Mouse (Mus musculus) gastrocnemius, postnatal 4 days (tissue): ENCODE data around the gene Rnf11. TPM values are rescaled to one million over a fixed set of nuclear protein-coding genes. Genes with fewer than 3 reads are reported as not detected.
A peak's percentile ranks its signal among the peaks of the same experiment; 100 is the strongest.

Source experiments
- DNase-seq, 2 experiments: peaks; one replicate each; pipeline ENCODE4 v3.0.0; 2021 to 2022; ENCODE audit warnings: low spot score in 2 of 2, mixed read lengths in 2 of 2
- long read RNA-seq, 2 experiments: library from polyadenylated mRNA; stranded (forward); transcript quantifications; one replicate each; pipeline ENCODE4 v2.0.0; 2021
- total RNA-seq, 2 experiments: library from RNA; stranded (reverse); gene quantifications; 2 replicates each; pipeline ENCODE4 v1.2.3; 2021

Gene Rnf11
- 10 to 100 TPM; 85.1 to 88.7 TPM for total RNA-seq
- long read RNA-seq, experiment 1, full-length matches to known transcripts, result 146 of 152 reads
- long read RNA-seq, experiment 1, partial matches to known transcripts, result 0 of 152 reads
- long read RNA-seq, experiment 1, other reads (novel, unspliced or antisense), result 6 of 152 reads
- long read RNA-seq, experiment 2, full-length matches to known transcripts, result 149 of 153 reads
- long read RNA-seq, experiment 2, partial matches to known transcripts, result 0 of 153 reads
- long read RNA-seq, experiment 2, other reads (novel, unspliced or antisense), result 4 of 153 reads

DNA sequence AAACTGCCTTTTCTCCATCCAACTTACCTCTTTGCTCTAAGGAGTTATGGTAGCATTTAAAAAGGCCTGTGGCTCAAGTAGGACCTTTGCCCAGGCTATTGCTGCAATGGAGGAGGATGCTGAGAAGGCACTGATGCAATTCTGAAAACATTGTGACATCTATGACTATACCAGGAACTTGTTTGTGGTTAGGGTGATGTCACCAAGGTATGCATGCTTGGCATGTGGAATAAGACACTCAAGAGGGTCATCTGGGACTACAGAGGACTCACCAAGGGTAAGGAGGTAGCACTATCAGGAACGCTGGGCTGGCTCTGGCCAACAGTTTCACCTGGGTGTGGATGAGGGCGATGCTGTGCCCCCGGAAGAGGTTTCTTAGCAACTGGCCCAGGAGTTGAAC lies at the start of gene Rnf11:
Gene Rnf11, minus strand, starts transcription at position 108 of the 400 bp plus-strand sequence.
- DNase-seq, result no peak

DNA sequence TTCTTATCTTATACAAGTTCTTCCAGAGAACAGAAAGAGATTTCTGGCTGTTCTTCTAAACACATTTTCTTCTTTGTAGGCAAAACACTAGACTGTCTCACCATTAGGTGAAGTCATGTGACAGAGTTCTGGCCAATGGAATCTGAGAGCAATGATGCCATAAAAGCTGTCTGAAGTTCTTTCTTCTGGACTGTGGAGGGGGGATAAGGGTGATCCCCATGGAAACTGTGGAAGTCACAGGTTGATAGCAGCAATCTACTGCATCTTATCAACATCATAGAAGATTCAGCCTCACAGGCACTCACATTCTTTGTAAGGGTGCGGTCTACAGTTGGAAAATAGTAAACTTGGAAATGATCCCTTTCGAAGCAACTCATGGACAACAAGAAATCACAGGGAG lies 46.6 kb upstream of the Rnf11 start, which contains the start of gene 4930522H14Rik:
Gene 4930522H14Rik, minus strand, starts transcription at position 187 of the 400 bp plus-strand sequence.
- DNase-seq, result no peak

DNA sequence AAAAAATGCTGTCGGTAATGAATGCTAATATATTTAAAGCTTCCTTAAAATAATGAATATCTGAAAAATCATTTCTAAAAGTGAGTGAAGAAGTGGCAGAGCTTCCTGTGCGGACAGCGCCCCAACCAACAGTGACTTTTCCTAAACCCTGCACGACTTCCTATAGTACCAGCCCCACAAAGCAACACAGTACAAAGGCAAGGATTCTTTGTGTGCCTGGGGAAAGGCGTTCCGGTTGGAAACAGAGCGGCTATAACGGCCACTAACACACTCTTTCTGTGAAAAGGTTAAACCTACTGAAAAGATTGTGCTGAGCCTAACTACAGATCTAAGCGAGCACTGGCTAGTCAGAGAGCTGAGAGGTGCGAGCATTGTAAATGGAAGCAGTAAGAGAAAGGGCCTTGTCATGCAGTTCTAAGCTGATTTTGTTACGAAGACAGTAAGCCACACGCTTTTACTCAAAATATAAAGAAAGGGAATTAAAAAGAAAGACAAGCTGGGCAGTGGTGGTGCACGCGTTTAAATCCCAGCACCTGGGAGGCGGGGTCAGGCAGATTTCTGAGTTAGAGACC lies 45.8 kb upstream of the Rnf11 start:
- no peak for DNase-seq

DNA sequence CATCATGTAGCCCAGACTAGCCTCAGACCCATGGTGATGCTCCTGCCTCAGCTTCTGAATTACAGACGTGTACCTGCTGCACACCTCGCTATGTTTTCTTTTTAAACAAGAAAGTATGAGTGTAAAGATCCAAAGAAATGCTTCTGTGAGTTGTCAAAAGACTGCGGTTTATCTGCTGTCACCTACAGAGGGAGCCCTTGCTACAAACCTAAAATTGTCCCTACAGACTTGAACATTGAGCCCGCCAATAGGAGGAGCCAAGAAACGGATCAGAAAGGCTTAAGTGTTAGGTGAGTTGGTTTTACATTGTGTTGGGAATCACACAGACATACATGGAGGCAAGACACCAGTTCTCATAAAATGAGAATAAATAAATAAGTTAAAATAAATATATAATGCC lies 20.4 kb upstream of the Rnf11 start:
- peak in 1 of 2 experiments; percentile 35 for DNase-seq

DNA sequence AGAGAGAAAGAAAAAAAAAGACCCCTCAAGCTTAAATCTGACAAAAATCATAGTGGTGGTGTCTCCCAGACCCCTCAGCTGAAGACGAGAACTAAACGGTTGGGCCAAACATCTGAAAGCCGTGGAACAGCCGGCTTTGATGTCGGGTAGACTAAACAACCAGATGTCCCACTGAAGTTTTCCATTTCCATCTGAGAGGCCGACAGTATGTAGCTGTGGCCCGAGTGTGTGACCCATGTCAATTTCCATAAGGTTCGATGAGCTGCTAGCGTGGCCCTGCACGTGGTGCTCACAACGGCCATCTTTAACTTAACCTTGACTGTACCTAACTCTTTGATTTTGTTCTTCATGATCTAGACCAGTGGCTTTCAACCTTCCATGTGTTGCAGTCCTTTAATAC lies 13.9 kb upstream of the Rnf11 start:
- no peak for DNase-seq

DNA sequence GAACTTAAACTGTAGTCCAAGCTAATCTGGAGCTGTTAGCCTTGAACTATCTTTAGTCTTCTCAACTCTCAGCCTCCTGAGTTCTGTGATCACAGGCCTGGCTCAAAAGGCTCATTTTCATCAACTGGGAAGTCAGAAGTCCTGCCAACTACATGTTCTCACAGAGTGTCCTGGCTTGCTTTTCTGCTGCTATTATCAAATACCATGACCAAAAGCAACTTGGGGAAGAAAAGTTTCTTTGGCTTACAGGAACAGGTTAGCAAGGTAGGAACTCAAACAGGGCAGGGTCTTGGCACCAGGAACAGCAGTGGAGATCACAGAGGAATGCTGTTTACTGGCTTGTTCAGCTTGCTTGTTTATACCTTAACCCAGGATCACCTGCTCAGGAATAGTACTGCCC lies 9.1 kb upstream of the Rnf11 start:
- DNase-seq, result no peak

DNA sequence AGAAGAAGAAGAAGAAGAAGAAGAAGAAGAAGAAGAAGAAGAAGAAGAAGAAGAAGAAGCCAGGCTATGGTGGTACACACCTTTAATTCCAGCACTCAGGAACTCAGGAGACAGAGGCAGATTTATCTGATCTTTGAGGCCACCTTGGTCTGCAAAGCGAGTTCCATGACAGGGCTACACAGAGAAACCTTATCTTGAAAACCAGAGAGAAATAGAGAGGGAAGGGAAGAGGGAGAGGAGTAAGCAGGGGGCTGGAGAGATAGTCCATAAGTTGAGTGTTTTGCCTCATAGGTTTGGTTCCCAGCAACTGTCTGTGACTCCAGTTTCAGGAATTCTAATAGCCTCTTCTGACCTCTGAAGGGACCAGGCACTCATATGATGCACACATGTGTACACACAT lies 4.3 kb upstream of the Rnf11 start:
- no peak for DNase-seq

DNA sequence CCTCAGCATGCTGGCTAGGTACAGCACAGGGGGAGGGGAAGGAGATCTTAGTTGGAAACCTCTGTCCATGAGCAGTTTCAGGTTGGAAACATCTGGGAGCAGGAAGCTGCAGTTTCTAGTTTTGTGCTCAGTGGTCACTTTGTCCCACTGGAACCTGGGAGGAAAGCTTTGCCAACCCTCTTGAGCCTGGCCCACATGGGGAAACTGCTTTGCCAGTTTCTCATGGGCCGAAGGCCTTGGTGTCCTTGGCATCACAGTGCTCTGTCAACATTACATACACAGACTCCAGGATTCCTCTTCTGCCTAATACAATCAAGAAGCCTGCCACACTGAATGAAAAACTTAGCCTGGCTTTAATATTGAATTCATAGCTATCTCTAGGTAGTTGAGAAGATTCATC lies 1.8 kb downstream of the Rnf11 start:
- no peak for DNase-seq

DNA sequence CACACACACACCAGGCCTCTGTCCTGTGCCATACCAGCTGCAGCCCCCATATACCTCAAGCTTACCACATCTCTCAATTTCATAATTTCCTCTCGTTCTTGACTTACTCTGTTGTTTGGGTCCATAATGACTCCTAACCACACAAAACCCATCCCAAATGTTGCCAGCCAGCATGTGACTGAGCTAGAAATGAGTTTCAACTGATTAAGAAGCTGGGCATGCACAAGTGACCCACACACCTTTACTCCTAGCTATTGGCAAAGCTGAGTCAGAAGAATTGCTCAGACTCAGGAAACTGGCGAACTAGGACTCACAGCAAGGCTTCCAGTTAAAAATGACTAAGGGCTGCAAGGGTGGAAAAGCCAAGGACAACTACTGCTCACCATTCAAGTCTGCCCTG lies 3.1 kb downstream of the Rnf11 start:
- DNase-seq, result no peak

DNA sequence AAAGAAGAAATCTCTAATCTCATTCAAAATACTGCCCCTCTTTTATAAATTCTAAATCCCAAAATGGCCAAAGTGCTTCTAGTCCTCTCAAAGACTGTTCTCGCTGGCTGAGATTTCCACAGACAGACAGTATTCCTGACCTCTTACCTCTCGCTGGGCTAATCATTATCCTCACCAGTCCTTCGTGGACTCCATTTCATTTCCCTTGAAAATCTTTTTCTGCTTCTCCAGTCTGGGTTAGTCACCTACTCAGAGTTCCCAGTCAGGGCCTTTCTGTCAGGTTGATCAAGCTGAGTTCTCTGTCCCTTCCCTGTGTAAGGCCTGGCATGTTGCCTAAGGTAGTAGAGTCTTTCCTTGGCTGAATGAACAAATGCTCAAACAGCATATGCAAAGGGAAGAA lies 7.1 kb downstream of the Rnf11 start:
- no peak for DNase-seq

DNA sequence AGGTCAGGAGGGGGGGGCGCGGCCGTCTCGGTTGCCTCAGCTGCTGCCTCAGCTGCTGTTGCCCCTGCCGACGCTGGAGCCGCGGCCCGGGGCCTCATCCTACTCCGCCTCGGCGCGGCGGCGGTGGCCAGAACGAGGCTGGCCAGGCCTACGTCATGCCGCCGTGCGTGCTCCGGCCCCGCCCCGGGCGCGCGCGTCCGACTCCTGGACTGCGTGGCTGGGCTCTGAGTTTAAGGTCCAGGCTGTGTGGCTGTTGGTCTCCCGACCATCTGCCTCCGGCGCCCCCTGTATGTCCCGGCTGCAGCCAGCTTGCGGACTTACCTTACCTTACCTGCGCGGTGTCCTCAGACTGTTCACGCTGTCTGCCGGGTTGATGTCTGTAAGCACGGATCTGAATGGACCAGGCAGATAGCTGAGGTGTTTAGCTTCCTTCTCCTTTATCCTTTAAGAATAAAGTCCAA lies 7.9 kb downstream of the Rnf11 start:
- peak; percentile 91 to 93 for DNase-seq

DNA sequence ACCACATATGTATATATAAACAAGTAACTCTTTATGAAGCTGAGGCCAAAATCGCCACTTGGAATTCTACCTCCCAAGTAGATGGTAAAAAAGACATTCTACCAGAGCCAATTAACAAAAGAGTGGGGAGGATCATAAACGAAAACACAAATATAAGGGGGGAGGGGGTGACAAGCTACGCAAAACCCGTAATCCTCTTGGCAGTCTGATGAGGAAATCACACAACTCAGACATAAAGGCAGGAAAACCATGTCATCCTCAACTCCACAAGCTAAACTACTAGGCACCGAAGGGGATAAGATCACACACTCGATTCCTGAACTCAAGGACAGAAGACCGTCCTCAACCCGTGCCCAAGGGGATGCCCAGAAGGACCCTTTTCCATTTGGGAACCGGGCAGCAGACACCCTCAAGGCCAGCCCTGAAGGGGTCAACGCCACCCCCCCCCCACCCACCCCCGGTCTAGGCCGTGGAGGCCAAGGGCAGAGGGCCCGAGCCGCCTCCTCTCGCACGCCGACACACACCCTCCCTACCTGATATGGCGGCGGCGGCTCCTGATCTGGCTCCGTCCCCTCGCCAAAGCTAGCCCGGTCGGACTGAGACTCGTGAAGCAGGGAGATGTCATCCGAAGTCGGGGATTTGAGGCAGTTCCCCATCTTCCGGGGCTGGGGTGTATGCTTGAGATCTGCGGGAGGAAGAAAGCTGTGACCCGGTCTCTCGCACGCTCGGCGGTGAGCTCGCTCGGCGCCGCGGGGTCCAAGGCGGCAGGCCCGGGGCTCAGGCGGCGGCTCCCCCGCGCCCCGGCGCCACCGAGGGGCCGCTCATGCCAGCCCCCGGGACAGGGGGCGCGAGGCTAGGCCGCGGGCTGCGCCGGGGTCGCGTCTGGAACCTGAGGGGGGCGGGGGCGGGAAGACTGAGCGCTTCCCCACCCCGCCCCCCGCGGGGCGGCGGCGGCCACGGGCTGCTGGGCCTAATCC lies 8.7 kb downstream of the Rnf11 start:
- DNase-seq, result peak in 1 of 2 experiments; percentile 63

DNA sequence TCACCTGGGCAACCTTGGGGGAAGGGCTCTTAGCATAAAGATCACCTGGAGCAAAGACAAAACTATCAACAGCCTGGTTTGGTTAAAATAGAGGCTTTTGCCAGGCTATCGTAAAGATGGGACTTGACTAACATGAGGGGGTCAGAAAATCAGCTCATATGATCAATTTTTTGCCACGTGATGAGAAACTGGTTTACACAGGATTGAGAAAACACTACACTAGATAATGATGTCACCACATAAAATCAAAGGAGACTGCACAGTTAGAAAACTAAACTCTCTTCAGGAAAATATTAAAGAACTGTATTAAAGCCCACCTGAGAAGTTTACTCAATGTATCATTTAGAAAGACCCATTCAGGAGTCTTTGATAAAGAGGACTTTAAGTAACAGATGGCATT lies 9.4 kb downstream of the Rnf11 start:
- no peak for DNase-seq

DNA sequence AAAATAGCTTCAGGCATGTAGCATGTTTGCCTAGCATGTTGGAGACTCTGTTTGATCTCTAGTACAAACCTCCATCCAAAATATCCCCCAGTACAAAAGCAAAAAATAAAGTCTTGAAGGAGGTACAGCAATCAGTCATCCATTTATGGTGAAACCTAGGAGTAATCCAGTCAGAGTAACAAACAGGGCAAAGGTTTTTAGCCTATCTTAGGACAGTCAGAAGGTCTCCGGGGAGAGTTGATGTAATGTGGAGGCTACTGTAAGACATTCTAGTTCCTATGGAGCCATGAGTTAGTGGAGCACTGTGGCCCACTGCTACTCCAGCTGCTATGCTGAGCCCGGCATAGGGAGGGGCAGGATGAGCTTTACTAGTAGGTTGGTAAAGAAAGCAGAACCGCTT lies 12.0 kb downstream of the Rnf11 start:
- no peak for DNase-seq

DNA sequence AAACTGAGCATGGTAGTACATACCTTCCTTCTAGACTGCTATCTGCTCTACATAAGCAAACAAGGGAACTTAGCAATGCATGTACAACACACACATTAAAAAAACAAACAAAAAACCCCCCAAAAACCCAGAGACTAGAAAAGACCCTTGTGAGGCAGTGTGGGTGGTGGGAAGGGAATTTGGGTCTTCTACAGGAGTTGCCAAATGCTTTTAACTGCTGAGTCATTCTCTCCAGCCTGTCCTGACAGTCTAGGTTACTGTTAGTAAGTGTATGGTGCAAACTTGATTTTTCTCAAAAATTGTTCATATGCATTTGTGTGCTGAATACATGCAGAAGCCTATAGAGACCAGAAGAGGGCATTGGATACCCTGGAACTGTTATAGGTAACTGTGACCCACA lies 12.9 kb downstream of the Rnf11 start:
- no peak for DNase-seq

DNA sequence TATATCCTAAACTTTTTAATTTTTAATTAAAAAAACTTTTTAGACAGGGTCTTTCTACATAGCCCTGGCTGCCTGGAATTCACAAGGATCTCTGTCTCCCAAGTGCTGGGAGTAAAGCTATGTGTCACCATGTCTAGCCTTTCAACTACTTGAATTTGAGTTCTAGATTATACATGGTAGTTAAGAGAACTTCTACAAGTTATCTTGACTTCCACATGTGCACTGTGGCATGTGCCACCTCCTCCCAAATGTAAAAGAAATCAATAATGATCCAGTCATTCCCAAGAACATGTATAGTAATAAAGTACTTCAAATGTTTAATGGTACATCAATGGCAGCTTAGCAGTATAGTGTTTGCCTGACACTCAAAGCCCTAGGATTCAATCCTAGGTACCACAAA lies 16.8 kb downstream of the Rnf11 start:
- DNase-seq, result no peak

DNA sequence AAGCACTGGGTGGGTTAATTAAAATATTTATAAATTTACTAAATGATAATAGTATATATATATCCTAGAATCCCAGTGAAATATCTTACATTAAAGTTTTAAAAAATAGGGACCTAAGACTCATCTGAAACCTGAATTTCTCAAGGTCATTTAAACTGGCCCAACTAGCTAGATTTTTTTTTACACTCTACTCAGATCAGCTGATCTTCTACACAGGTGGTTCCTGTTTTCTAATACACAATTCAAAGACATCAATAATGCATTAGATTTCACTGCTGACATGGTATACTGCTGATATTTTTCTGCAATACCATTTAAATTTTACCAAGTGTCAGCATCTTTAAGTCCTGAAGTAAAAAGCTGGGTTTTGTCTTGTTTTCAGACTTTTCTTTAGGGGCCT lies 20.6 kb downstream of the Rnf11 start:
- no peak for DNase-seq

DNA sequence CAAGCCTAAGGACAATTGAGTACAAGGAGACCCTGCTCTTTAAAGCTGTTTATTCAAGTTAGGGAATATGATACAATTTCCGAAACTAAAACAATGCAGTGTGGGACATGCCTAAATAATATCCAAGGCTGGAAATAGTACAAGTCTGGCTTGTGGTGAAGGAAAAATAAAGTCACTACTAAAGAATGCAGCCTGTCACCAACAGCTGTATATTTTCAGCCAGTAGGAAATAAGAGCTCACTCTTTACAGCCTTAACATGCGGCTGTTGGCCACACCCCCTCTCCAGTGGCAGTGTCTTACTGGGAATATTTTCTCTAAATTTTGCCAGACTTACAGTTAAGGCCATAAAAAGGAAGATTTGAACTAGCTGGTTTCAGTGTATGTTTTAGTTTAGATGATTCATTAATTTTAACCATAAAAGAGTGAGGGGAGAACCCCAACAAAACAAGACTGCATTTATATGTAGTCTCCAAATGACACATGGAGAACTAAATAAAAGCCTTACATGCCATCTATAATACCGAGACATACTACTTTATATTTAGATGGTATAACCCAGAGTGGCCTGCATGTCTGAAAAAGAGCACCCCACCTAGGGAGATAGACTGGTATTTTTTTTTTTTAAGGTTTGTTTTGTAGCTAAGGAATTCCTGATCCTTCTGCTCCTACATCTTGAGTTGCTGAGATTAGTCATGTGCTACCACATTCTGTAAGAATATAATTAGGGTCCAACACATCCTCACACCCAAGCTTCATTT lies 23.9 kb downstream of the Rnf11 start:
- DNase-seq, result peak in 1 of 2 experiments; percentile 49

DNA sequence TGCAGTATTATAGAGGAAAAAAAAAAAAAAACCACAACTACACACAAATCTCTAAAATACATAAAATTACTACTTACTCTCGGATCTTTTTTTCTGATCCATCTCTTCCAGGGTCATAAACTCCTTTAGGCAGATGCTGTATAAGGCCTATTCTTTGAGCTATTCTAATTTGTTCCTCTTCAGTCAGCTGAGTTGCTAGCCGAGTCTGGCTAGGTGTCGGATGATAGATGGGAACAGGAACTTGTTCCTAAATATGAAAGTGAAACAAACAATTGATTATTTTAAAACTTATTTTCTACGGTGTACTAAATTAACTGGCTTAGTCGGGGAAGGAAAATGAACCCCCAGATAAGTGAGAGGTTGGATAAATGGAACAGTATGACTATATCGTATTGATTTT lies 27.7 kb downstream of the Rnf11 start:
- no peak for DNase-seq

DNA sequence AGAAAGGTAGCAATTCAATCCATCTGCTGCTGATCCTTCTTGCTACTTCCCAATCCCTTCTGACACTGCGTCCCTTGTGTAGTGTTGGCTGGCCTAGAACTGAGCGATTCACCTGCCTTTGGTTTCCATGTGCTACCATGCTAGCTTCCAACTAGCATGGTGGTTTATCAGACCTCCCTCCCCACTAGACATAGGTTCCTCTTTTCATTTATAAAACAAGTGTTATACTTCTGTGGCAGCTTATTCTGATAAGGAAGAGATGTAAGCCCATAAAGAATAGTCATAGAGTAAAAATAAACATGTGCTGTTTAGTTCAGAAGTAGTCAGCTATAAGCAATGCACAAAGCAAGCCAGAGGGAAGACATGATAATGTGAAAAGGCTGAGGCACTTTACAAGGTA lies 36.0 kb downstream of the Rnf11 start:
- DNase-seq, result no peak

DNA sequence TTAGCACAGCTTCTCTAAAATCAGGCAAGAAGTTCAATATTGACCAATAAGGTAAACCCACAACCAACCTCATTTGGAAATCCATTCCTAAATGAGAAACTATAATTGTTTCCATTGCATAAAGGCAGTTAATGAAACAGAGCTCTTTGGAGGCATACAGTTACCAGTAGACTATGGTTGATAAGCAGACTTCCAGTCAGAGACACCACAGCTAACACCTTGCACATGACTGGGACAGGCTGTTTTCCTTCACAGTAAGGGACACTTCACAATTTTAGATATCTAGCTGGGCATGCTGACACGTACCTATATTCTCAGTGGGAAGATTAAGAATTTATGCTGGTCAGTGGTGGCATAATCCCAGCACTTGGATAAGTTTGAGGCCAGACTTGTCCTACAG lies 38.6 kb downstream of the Rnf11 start:
- no peak for DNase-seq
